Mouse (Mus musculus): ENCODE measurements around the gene Rhob. TPM values are rescaled to one million over a fixed set of nuclear protein-coding genes. Genes with fewer than 3 reads are reported as not detected.

The Rhob gene
- polyA plus RNA-seq, 1 experiment, result 130 TPM

DNA sequence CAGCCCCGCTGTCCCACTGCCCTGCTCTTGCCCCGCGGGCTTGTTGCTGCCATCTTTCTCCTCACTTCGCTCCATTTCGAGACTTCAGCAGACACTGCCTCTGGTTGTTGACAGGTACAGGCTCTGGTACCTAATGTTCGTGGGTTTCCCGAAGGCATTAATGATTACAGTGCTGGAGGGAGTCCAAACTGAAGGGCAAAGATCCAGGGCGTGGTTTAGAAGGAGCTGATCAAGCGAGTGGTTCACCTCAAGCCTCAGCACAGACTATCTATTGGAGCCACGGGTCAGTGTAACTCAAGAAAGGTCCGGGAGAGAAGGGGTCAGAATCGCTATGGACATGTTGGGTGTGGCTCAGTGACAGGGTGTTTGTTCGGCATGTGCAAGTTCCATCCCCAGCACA is 39.7 kb upstream of the Rhob start:
- H3K36me3 ChIP-seq (ENCODE audit: control insufficient read depth, insufficient read depth), result no peaks in the 10 kb centered on the region
- no peak overlapping the region for H3ac ChIP-seq (ENCODE audit: control insufficient read depth, insufficient read length, low read depth)
- H3K4me3 ChIP-seq (ENCODE audit: insufficient read depth, poor library complexity, severe bottlenecking), result no peak overlapping the region
- no peaks in the 10 kb centered on the region for H3K27me3 ChIP-seq (ENCODE audit: control insufficient read depth, insufficient read depth, insufficient read length)
- TF ChIP-seq MYOG (IDR thresholded peaks at IDR 0.05; ENCODE audit: control insufficient read depth, extremely low read depth, insufficient read length), result no peak
- no peak for TF ChIP-seq MYOD1 (IDR thresholded peaks at IDR 0.05; ENCODE audit: control insufficient read depth, insufficient read length, low read depth)
- no peak for TF ChIP-seq CEBPB (IDR thresholded peaks at IDR 0.05; ENCODE audit: low read depth)
- TF ChIP-seq MAX (IDR thresholded peaks at IDR 0.05), result no peak
- no peak for TF ChIP-seq FOSL1 (IDR thresholded peaks at IDR 0.05; ENCODE audit: insufficient read depth, low read length, poor library complexity, severe bottlenecking)
- no peak for TF ChIP-seq CTCF (IDR thresholded peaks at IDR 0.05; ENCODE audit: control insufficient read depth, insufficient read depth, insufficient read length)
- no peak for TF ChIP-seq USF1 (IDR thresholded peaks at IDR 0.05; ENCODE audit: low read depth)
- H3K79me2 ChIP-seq (ENCODE audit: control insufficient read depth, insufficient read depth), result no peaks in the 10 kb centered on the region
- no peaks in the 10 kb centered on the region for H3K79me3 ChIP-seq (ENCODE audit: low read depth)

GRCm38 (mm10) chr12:8537291-8537690 is 37.5 kb upstream of the Rhob start:
- H3K27me3 ChIP-seq (ENCODE audit: control insufficient read depth, insufficient read depth, insufficient read length), result no peaks in the 10 kb centered on the region
- no peak overlapping the region for H3K4me3 ChIP-seq (ENCODE audit: insufficient read depth, poor library complexity, severe bottlenecking)
- TF ChIP-seq MYOD1 (IDR thresholded peaks at IDR 0.05; ENCODE audit: control insufficient read depth, insufficient read length, low read depth) (no peak), MAX (IDR thresholded peaks at IDR 0.05) (no peak), MYOG (IDR thresholded peaks at IDR 0.05; ENCODE audit: control insufficient read depth, extremely low read depth, insufficient read length) (no peak), CEBPB (IDR thresholded peaks at IDR 0.05; ENCODE audit: low read depth) (no peak), FOSL1 (IDR thresholded peaks at IDR 0.05; ENCODE audit: insufficient read depth, low read length, poor library complexity, severe bottlenecking) (no peak), USF1 (IDR thresholded peaks at IDR 0.05; ENCODE audit: low read depth) (no peak), CTCF (IDR thresholded peaks at IDR 0.05; ENCODE audit: control insufficient read depth, insufficient read depth, insufficient read length) (no peak)
- no peaks in the 10 kb centered on the region for H3K36me3 ChIP-seq (ENCODE audit: control insufficient read depth, insufficient read depth)
- no peak overlapping the region for H3ac ChIP-seq (ENCODE audit: control insufficient read depth, insufficient read length, low read depth)
- H3K79me2 ChIP-seq (ENCODE audit: control insufficient read depth, insufficient read depth), result no peaks in the 10 kb centered on the region
- no peaks in the 10 kb centered on the region for H3K79me3 ChIP-seq (ENCODE audit: low read depth)

DNA sequence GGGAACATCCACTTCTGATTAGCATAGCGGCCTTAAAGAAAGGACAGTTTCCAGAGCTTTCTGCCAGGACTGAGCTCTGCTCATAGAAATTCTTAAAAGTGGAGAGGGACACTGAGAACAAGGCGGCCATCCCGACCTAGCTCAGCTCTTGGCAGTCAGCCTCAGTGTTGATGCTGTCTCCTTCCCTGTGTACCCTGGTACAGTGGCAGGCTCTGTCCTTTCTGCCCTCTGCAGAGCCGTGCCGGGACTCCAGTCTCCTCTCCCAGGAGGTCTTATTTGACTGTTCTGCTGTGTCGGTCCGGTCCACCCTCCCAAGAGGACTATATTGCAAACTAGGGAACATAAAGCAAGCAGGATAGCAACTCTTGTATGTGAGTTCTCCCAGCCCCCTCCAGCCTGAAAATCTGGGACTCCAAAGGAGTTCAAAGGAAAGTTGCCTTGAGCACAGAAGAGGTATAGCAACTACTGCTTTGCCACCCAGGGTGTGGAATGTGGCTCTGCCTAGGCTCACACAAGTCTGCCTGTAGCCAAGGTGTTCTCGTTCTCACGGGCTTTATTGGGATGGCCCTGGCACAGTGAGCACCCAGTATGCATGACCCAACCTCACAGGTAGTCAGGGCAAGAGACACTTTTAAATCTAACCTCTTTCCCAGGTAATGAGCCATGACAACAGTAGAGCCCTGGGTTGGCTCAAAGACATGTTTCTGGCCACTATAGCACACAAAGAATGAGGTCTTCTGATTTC is 36.6 kb upstream of the Rhob start:
- H3K36me3 ChIP-seq (ENCODE audit: control insufficient read depth, insufficient read depth), result no peaks in the 10 kb centered on the region
- no peak overlapping the region for H3ac ChIP-seq (ENCODE audit: control insufficient read depth, insufficient read length, low read depth)
- H3K79me3 ChIP-seq (ENCODE audit: low read depth), result no peaks in the 10 kb centered on the region
- no peaks in the 10 kb centered on the region for H3K79me2 ChIP-seq (ENCODE audit: control insufficient read depth, insufficient read depth)
- TF ChIP-seq CEBPB (IDR thresholded peaks at IDR 0.05; ENCODE audit: low read depth), result no peak
- no peak for TF ChIP-seq CTCF (IDR thresholded peaks at IDR 0.05; ENCODE audit: control insufficient read depth, insufficient read depth, insufficient read length)
- no peak for TF ChIP-seq FOSL1 (IDR thresholded peaks at IDR 0.05; ENCODE audit: insufficient read depth, low read length, poor library complexity, severe bottlenecking)
- TF ChIP-seq MYOG (IDR thresholded peaks at IDR 0.05; ENCODE audit: control insufficient read depth, extremely low read depth, insufficient read length), result no peak
- no peak for TF ChIP-seq MYOD1 (IDR thresholded peaks at IDR 0.05; ENCODE audit: control insufficient read depth, insufficient read length, low read depth)
- no peak for TF ChIP-seq USF1 (IDR thresholded peaks at IDR 0.05; ENCODE audit: low read depth)
- no peak for TF ChIP-seq MAX (IDR thresholded peaks at IDR 0.05)
- no peaks in the 10 kb centered on the region for H3K27me3 ChIP-seq (ENCODE audit: control insufficient read depth, insufficient read depth, insufficient read length)
- no peak overlapping the region for H3K4me3 ChIP-seq (ENCODE audit: insufficient read depth, poor library complexity, severe bottlenecking)

DNA sequence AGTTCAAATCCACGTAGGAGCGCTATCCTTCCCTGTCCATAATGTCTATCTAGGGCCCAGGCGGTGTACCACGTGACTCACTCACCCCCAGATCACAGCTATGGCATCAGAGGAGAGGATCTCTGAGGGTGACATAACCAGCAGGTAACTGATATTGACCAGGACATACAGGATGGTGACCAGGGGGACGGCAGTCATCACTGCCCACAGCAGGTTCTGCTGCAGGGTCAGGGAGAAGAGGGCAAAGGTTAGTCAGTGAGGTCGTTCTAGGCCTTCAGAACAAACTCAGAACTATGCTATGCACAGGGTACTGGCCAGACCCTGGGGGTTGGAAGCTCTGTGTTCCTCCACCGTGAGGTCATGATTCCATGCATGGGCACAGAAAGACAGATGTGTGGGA is 35.8 kb upstream of the Rhob start:
- H3K79me3 ChIP-seq (ENCODE audit: low read depth), result no peaks in the 10 kb centered on the region
- no peaks in the 10 kb centered on the region for H3K79me2 ChIP-seq (ENCODE audit: control insufficient read depth, insufficient read depth)
- no peaks in the 10 kb centered on the region for H3K36me3 ChIP-seq (ENCODE audit: control insufficient read depth, insufficient read depth)
- H3ac ChIP-seq (ENCODE audit: control insufficient read depth, insufficient read length, low read depth), result no peak overlapping the region
- TF ChIP-seq MYOD1 (IDR thresholded peaks at IDR 0.05; ENCODE audit: control insufficient read depth, insufficient read length, low read depth), result no peak
- TF ChIP-seq MAX (IDR thresholded peaks at IDR 0.05), result no peak
- no peak for TF ChIP-seq FOSL1 (IDR thresholded peaks at IDR 0.05; ENCODE audit: insufficient read depth, low read length, poor library complexity, severe bottlenecking)
- no peak for TF ChIP-seq CEBPB (IDR thresholded peaks at IDR 0.05; ENCODE audit: low read depth)
- TF ChIP-seq USF1 (IDR thresholded peaks at IDR 0.05; ENCODE audit: low read depth), result no peak
- TF ChIP-seq MYOG (IDR thresholded peaks at IDR 0.05; ENCODE audit: control insufficient read depth, extremely low read depth, insufficient read length), result no peak
- TF ChIP-seq CTCF (IDR thresholded peaks at IDR 0.05; ENCODE audit: control insufficient read depth, insufficient read depth, insufficient read length), result no peak
- no peaks in the 10 kb centered on the region for H3K27me3 ChIP-seq (ENCODE audit: control insufficient read depth, insufficient read depth, insufficient read length)
- no peak overlapping the region for H3K4me3 ChIP-seq (ENCODE audit: insufficient read depth, poor library complexity, severe bottlenecking)

GRCm38 (mm10) chr12:8534915-8535314 is 35.1 kb upstream of the Rhob start:
- Histone ChIP-seq H3K79me3 (ENCODE audit: low read depth) (no peaks in the 10 kb centered on the region), H3K27me3 (ENCODE audit: control insufficient read depth, insufficient read depth, insufficient read length) (no peaks in the 10 kb centered on the region), H3ac (ENCODE audit: control insufficient read depth, insufficient read length, low read depth) (no peak overlapping the region), H3K36me3 (ENCODE audit: control insufficient read depth, insufficient read depth) (no peaks in the 10 kb centered on the region), H3K79me2 (ENCODE audit: control insufficient read depth, insufficient read depth) (no peaks in the 10 kb centered on the region), H3K4me3 (ENCODE audit: insufficient read depth, poor library complexity, severe bottlenecking) (no peak overlapping the region)
- TF ChIP-seq MYOG (IDR thresholded peaks at IDR 0.05; ENCODE audit: control insufficient read depth, extremely low read depth, insufficient read length), result no peak
- TF ChIP-seq MAX (IDR thresholded peaks at IDR 0.05), result no peak
- no peak for TF ChIP-seq CEBPB (IDR thresholded peaks at IDR 0.05; ENCODE audit: low read depth)
- TF ChIP-seq FOSL1 (IDR thresholded peaks at IDR 0.05; ENCODE audit: insufficient read depth, low read length, poor library complexity, severe bottlenecking), result no peak
- no peak for TF ChIP-seq USF1 (IDR thresholded peaks at IDR 0.05; ENCODE audit: low read depth)
- no peak for TF ChIP-seq CTCF (IDR thresholded peaks at IDR 0.05; ENCODE audit: control insufficient read depth, insufficient read depth, insufficient read length)
- TF ChIP-seq MYOD1 (IDR thresholded peaks at IDR 0.05; ENCODE audit: control insufficient read depth, insufficient read length, low read depth), result no peak
